Mouse (Mus musculus): ENCODE measurements at regions not wholly inside any gene's neighbourhood (a gene's known extent, or its start where the extent isn't known, plus 50 kb on each side); places are given as distances from the start of the nearest gene placed in this dataset.

DNA sequence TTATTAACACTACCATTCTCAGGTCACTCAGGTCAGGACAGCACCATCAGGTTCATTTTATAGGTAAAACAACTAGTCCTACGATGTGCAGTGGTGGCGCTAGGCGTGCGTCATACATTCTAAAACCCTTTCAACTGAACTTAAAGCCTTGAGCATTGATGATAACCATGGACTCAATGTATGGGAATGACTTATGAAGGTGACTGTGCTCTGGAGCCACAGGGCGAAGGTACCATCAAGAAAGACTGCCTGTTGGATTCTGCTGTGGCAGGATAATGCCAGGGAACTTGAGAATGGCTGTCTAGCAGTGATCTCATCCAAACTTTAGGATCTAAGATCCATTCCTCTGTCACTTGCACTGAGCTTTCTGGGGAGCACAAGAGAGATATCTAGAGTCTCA lies 184.7 kb downstream of the Fam43a start:
- Histone ChIP-seq H3K9me3 (replicated peaks) (no peaks in the 10 kb centered on the region), H3K4me2 (no peak overlapping the region), H3K36me3 (ENCODE audit: poor library complexity, severe bottlenecking) (no peaks in the 10 kb centered on the region), H3K4me1 (no peaks in the 10 kb centered on the region), H3K9ac (no peak overlapping the region), H3K4me3 (no peak overlapping the region), H3K27me3 (no peaks in the 10 kb centered on the region), H3K27ac (no peak overlapping the region)
- 90% methylated on average over 5 of the region's 5 CpGs for WGBS
- ATAC-seq, result no peak

DNA sequence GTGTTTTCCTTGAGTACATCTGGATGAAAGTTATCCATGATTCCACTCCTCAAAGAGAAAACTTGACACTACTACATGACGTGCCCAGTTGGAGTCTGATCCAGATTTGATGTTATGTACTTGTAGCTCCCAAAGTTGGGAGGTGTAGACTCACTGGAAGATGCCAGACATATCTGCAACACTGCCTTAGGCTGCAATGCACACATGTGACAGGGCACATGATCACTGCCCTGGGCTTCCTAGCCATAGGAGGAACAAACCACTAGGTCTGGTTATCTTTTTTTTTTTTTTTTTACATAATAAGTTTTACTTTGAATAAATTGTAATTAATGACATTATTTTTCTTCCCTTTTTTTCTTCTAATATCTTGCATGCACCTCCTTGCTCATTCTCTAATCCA lies 185.4 kb downstream of the Fam43a start:
- H3K27ac ChIP-seq, result no peak overlapping the region
- 85% methylated on average over 1 of the region's 1 CpGs for WGBS
- no peaks in the 10 kb centered on the region for H3K27me3 ChIP-seq
- H3K9me3 ChIP-seq (replicated peaks), result no peaks in the 10 kb centered on the region
- no peak overlapping the region for H3K9ac ChIP-seq
- no peak for ATAC-seq
- H3K4me1 ChIP-seq, result 0 out of 2 replicates have a peak, but pooled peaks cover under 1% of the 10 kb centered on the region
- H3K36me3 ChIP-seq (ENCODE audit: poor library complexity, severe bottlenecking), result no peaks in the 10 kb centered on the region
- H3K4me3 ChIP-seq, result no peak overlapping the region
- no peak overlapping the region for H3K4me2 ChIP-seq

DNA sequence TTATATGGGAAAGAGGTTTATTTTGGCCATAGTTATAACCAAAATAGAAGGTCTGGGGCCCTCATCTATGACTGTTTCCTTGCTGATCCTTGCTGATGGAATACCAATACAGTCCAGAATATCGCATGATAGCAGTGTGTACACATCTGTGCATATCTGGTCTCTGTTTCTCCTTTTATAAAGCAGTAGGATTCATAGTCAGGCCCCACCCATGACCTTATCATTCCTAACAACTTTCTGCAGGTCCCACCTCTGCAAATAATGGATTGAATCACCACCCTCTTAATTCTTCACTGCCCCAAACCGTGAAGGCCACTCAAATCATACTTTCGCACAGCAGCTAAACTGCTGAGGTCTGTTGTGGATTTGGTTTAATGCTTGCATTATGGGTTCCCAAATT lies 186.5 kb downstream of the Fam43a start:
- Histone ChIP-seq H3K27ac (no peak overlapping the region), H3K4me1 (peaks cover 11% of the 10 kb centered on the region), H3K36me3 (ENCODE audit: poor library complexity, severe bottlenecking) (no peaks in the 10 kb centered on the region), H3K27me3 (no peaks in the 10 kb centered on the region), H3K4me2 (no peak overlapping the region), H3K4me3 (no peak overlapping the region), H3K9ac (no peak overlapping the region), H3K9me3 (replicated peaks) (no peaks in the 10 kb centered on the region)
- 93% methylated on average over 3 of the region's 3 CpGs for WGBS
- ATAC-seq, result no peak

DNA sequence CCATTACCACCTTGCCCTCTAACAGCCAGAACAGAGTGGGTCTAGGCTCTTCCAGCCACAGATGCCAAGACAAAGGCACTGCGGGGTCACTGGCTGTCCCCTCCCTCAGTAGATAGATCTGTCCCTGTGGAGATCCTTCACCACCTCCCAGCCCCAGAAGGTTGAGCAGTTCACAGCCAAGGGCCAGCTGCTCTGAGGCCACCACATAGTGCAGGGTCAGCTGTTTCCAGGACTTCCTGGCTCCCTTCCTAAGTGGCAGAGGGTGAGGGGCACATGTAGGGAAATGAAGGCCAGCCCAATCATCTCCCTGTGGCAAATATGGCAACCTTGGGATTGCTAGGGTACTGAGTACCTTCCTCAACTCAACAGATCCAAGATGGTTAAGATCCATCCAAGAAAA lies 187.8 kb downstream of the Fam43a start:
- Histone ChIP-seq H3K4me3 (no peak overlapping the region), H3K27me3 (no peaks in the 10 kb centered on the region), H3K4me2 (no peak overlapping the region), H3K9ac (no peak overlapping the region), H3K9me3 (replicated peaks) (no peaks in the 10 kb centered on the region), H3K36me3 (ENCODE audit: poor library complexity, severe bottlenecking) (no peaks in the 10 kb centered on the region), H3K4me1 (peaks cover 12% of the 10 kb centered on the region), H3K27ac (no peak overlapping the region)
- ATAC-seq, result no peak
- WGBS, result 94% methylated on average over 1 of the region's 1 CpGs

DNA sequence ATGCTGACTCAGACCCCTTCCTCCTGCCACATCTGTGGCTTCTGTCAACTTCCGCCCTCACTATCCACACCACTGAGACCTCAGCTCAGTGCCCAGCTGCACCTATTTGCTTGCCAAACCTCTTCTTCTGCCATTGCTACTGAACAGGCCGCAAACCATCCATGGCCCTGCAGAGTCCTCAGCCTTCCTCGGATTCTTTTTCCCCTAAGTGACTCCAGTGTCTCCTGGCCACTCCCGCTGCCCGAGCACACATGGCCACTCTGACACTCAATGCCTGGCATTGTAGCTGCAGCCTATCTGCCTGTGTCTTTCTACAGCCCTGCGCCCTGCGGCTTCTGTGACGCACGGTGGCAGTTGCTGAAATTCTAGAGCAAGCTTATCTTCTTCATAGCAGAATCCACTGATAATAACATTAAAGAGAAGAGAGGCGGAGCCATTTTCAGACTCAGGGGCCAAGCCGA lies 188.8 kb downstream of the Fam43a start:
- WGBS, result 90% methylated on average over 11 of the region's 11 CpGs
- Histone ChIP-seq H3K27me3 (no peaks in the 10 kb centered on the region), H3K27ac (no peak overlapping the region), H3K9ac (no peak overlapping the region), H3K4me1 (peaks cover 22% of the 10 kb centered on the region), H3K9me3 (replicated peaks) (no peaks in the 10 kb centered on the region), H3K36me3 (ENCODE audit: poor library complexity, severe bottlenecking) (no peaks in the 10 kb centered on the region), H3K4me3 (no peak overlapping the region), H3K4me2 (no peak overlapping the region)
- no peak for ATAC-seq

DNA sequence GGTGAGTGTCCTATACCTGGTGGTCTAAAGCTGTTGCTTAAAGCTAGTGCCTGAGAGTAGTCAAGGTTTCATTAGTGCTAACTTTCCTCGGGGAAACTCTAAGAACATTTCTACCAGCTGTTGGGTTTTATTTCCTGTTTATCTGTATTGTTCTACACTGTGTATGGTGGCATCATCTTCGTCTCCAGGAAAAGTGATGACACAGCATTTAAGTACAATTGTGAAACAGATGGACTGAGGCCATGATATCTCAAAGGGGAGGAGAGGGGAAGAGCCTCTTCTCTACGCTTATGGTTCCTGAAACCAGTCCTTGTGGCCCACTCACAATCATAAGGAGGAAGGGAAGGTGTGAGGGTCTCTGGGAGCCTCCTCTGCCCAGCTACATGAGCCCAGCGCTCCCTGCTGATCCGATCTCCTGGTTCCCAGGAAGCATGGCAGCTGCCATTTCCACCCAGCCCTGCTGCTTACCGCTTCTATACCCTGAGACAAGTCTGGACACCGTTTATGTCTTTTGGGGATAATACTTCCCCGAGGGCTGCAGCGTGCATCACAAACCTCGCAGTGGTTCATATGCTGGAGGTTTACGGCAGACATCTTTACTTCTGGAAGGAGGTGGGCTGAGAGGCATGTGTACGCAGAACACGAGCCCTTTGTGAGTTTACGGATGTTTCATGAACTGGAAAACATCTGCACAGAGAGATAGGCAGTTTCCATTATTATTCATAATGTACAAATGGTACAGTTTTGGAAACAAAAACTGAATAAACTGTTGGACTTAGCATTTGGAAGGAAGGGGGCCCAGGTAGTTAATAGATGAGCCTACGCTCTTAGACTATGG lies 189.6 kb downstream of the Fam43a start:
- Histone ChIP-seq H3K9me3 (replicated peaks) (no peaks in the 10 kb centered on the region), H3K4me3 (no peak overlapping the region), H3K27ac (no peak overlapping the region), H3K4me1 (peaks cover 28% of the 10 kb centered on the region), H3K9ac (no peak overlapping the region), H3K4me2 (no peak overlapping the region), H3K36me3 (ENCODE audit: poor library complexity, severe bottlenecking) (no peaks in the 10 kb centered on the region), H3K27me3 (no peaks in the 10 kb centered on the region)
- ATAC-seq, result no peak
- whole genome bisulfite sequencing, result 93% methylated on average over 15 of the region's 15 CpGs

DNA sequence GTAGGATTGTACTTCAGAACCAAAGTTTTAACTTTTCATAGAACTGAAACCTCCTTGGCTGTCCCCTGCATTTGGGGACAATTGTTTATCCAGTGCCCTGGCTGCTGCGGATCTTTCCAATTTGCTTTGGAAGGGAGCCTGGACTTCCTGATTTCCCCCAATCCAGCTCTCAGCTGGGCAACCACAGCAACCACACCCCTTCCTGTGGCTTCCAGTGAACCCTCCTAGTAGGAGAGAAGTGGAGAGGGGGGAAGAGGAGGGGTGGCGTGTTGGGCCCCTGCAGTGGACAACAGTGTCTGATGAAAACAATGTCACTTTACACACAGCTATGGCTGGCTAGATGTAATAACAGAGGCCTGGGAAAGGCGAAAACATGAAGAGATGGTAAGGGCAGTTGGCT lies 190.5 kb downstream of the Fam43a start:
- Histone ChIP-seq H3K9ac (no peak overlapping the region), H3K27me3 (no peaks in the 10 kb centered on the region), H3K36me3 (ENCODE audit: poor library complexity, severe bottlenecking) (no peaks in the 10 kb centered on the region), H3K9me3 (replicated peaks) (no peaks in the 10 kb centered on the region), H3K4me1 (peaks cover 28% of the 10 kb centered on the region), H3K4me3 (no peak overlapping the region), H3K4me2 (no peak overlapping the region), H3K27ac (no peak overlapping the region)
- WGBS, result 42% methylated on average over 3 of the region's 3 CpGs
- no peak for ATAC-seq

DNA sequence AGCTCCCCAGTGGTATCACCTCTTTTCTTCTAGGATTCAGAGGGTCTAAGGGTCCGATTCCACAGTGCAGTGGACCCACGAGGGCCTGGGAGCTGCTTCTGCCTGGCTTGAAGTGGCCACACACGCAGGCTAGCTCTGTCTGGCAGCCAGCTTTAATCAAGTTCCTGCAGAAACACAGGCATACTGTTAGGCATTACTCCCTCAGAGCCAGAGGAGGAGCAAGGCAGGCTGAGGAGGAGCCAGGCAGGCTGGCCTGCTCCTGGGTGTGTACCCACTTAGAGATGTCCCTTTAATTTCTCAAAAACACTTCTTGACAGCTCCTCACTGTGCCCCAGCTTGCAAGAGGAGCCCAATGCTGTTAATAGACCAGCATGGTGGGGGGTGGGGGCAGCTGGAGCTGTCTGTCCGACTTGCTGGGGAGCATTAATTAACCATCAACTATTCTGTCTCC lies 191.1 kb downstream of the Fam43a start:
- Histone ChIP-seq H3K4me3 (no peak overlapping the region), H3K4me2 (no peak overlapping the region), H3K36me3 (ENCODE audit: poor library complexity, severe bottlenecking) (no peaks in the 10 kb centered on the region), H3K27me3 (no peaks in the 10 kb centered on the region), H3K9ac (no peak overlapping the region), H3K4me1 (peaks cover 28% of the 10 kb centered on the region), H3K27ac (no peak overlapping the region), H3K9me3 (replicated peaks) (no peaks in the 10 kb centered on the region)
- 16% methylated on average over 4 of the region's 4 CpGs for WGBS
- 0 out of 2 replicates have a peak, but pooled peaks have one; percentile 58 for ATAC-seq

DNA sequence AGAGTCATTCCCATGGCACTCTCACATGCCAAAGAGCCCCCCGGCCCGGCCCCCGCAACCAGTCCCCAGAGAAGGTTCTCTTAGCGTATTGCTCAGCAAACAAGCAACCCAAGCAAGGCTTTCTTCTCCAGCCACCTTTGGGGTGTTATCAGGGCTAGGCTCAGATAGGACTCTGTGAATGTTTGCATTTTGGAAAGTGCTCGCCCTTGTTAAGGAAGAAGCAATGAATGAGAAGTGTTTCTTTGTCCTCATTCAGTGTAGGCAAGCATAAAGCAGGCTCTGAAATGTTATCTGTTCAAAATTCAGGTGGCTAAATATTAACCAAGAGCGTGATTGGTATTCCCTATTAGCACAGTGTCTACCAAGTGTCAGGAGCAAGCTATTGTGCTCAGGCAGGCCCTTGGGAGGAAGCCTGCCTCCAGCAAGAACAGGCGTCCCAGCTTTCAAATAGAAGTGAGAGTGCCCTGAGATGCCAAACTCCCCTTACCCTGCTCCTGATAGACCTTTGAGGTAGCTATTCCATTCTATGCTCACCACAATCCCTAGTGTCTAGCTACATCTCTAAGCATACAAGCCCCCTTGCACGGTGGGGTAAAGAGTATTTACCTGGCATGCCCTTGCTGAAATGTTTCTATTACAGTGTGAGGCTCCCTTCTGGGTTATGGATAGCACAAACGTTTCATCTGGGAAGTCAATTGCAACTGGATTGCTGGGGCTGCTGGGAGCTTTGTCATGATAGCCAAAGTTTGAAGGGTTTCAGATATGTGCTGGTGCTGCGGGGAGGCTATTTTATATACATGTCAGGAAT lies 191.7 kb downstream of the Fam43a start:
- H3K4me3 ChIP-seq, result no peak overlapping the region
- H3K27ac ChIP-seq, result no peak overlapping the region
- no peak for ATAC-seq
- H3K9ac ChIP-seq, result no peak overlapping the region
- 79% methylated on average over 10 of the region's 10 CpGs for WGBS
- H3K27me3 ChIP-seq, result no peaks in the 10 kb centered on the region
- no peaks in the 10 kb centered on the region for H3K36me3 ChIP-seq (ENCODE audit: poor library complexity, severe bottlenecking)
- no peaks in the 10 kb centered on the region for H3K9me3 ChIP-seq (replicated peaks)
- H3K4me1 ChIP-seq, result peaks cover 28% of the 10 kb centered on the region
- H3K4me2 ChIP-seq, result no peak overlapping the region

DNA sequence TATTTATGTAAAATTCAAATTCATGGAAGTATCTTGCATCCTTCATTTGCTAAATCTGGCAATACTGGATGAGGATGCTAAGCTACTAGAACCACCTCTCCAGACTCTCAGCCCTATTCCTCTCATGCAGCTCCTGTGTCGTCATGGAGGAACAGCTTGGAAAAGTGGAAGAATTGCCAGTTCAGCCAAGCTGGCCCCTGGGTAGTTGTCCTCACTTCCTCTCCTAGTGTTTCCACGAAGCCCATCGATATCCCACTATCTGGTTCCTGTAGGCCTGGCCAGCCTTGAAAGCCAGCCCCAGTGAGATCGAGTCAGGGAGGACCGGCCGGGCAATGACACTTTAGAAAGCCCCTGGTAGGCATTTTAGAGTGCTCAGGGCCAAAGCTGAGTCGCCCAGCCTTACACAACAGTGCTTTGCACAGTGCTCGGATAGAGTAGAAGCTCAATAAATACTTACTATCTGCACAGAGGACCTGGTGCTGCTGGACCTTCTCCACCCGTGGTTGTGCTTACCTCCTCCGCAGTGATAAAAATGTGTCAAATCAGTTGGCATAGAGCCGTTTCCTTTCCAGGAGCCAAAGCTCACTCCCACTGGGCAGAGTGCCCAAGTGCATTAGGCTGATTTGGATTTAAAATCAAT lies 193.3 kb downstream of the Fam43a start:
- ATAC-seq, result peak; percentile 66; the same call in 1 of the 2 replicates
- no peak overlapping the region for H3K4me3 ChIP-seq
- H3K4me1 ChIP-seq, result peaks cover 28% of the 10 kb centered on the region
- no peaks in the 10 kb centered on the region for H3K36me3 ChIP-seq (ENCODE audit: poor library complexity, severe bottlenecking)
- H3K9me3 ChIP-seq (replicated peaks), result no peaks in the 10 kb centered on the region
- 72% methylated on average over 11 of the region's 11 CpGs for WGBS
- no peak overlapping the region for H3K9ac ChIP-seq
- no peak overlapping the region for H3K27ac ChIP-seq
- no peaks in the 10 kb centered on the region for H3K27me3 ChIP-seq
- H3K4me2 ChIP-seq, result no peak overlapping the region

DNA sequence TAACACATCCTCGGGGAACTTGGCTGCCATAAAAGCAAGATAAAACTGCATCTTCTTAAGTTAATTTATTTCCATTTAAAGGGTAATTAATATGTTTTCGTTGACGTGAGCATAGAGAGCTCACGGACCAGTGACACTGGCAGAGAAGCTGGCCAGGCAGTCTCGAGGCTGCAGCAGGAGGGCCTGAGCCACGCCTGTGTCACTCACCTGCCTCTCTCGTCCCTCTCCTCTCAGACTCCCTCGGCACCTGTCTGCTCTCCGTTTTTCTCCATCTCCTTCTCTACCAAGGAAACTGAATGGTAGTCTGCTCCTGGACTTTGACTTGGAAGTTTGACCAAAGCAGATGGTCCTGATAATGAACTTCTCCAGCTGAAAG lies 193.8 kb downstream of the Fam43a start:
- Histone ChIP-seq H3K4me1 (peaks cover 28% of the 10 kb centered on the region), H3K9me3 (replicated peaks) (no peaks in the 10 kb centered on the region), H3K9ac (no peak overlapping the region), H3K36me3 (ENCODE audit: poor library complexity, severe bottlenecking) (no peaks in the 10 kb centered on the region), H3K27me3 (no peaks in the 10 kb centered on the region), H3K27ac (no peak overlapping the region), H3K4me2 (0 out of 2 replicates have a peak overlapping the region, but pooled peaks have one; percentile 6), H3K4me3 (no peak overlapping the region)
- 41% methylated on average over 9 of the region's 9 CpGs for WGBS
- ATAC-seq, result peak; percentile 23; the same call in 1 of the 2 replicates

DNA sequence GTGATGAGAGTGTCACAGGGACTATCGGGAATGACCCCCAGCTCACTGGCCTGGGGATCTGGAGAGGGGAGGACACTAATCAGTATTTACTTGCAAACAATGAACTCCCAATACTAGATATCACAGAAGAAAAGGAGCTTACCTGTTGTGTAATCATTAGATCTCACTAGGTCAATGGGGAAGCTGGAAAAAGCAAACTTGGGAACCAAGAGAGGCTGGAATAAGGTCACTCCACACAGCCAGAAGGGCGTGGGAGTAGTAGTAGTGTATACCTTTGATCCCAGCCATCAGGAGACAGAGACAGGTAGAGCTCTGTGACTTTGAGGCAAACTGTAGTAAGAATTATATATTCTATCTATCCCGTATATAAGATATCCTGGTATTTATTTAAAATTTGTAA lies 194.3 kb downstream of the Fam43a start:
- no peak overlapping the region for H3K4me2 ChIP-seq
- H3K4me3 ChIP-seq, result no peak overlapping the region
- WGBS, result 94% methylated on average over 3 of the region's 3 CpGs
- H3K9ac ChIP-seq, result no peak overlapping the region
- H3K27me3 ChIP-seq, result no peaks in the 10 kb centered on the region
- H3K27ac ChIP-seq, result no peak overlapping the region
- H3K4me1 ChIP-seq, result peaks cover 28% of the 10 kb centered on the region
- no peak for ATAC-seq
- H3K9me3 ChIP-seq (replicated peaks), result no peaks in the 10 kb centered on the region
- no peaks in the 10 kb centered on the region for H3K36me3 ChIP-seq (ENCODE audit: poor library complexity, severe bottlenecking)
